Mouse (Mus musculus) myocyte (in vitro differentiated cells): ENCODE data around the gene Nanos2.

ENCODE experiments used
- CEBPB ChIP-seq: IDR thresholded peaks from 2 replicates; pipeline ENCODE4 v1.6.1; 2011; ENCODE audit warnings: mild to moderate bottlenecking, moderate library complexity; ENCODE audit not compliant: poor library complexity, insufficient read depth, severe bottlenecking
- MAX ChIP-seq: IDR thresholded peaks from one replicate; pipeline ENCODE4 v1.6.1; 2011; ENCODE audit warnings: low read depth, mild to moderate bottlenecking, control low read depth
- MYOD1 ChIP-seq, 3 experiments: IDR thresholded peaks; one replicate each; pipeline ENCODE4 v1.6.1; 2011; ENCODE audit warnings: control low read depth in 2 of 3, low read depth in 2 of 3, mild to moderate bottlenecking in 2 of 3, moderate library complexity in 1 of 3; ENCODE audit not compliant: insufficient read length in 2 of 3, control insufficient read depth in 1 of 3
- POLR2A ChIP-seq: IDR thresholded peaks from one replicate; pipeline ENCODE4 v1.6.1; 2011; ENCODE audit warnings: low read depth, mild to moderate bottlenecking, control low read depth, moderate library complexity; ENCODE audit not compliant: insufficient read length
- POLR2AphosphoS2 ChIP-seq: IDR thresholded peaks from one replicate; pipeline ENCODE4 v1.6.1; 2011; ENCODE audit warnings: low read depth, control low read depth; ENCODE audit not compliant: insufficient read length
- REST ChIP-seq: IDR thresholded peaks from one replicate; pipeline ENCODE4 v1.6.1; 2011; ENCODE audit warnings: mild to moderate bottlenecking, control low read depth, moderate library complexity; ENCODE audit not compliant: insufficient read depth, insufficient read length
- TCF12 ChIP-seq: IDR thresholded peaks from one replicate; pipeline ENCODE4 v1.6.1; 2011; ENCODE audit warnings: mild to moderate bottlenecking, control low read depth; ENCODE audit not compliant: poor library complexity, insufficient read depth, severe bottlenecking
- USF1 ChIP-seq: IDR thresholded peaks from one replicate; pipeline ENCODE4 v1.6.1; 2011; ENCODE audit warnings: low read depth, mild to moderate bottlenecking, control low read depth, moderate library complexity

GRCm38 (mm10) chr7:19012025-19012621 lies 24.9 kb downstream of the Nanos2 start:
- no peak for TF ChIP-seq POLR2A
- TF ChIP-seq USF1 = no peak
- no peak for TF ChIP-seq MAX
- no peak for TF ChIP-seq REST
- no peak for TF ChIP-seq MYOD1 (IDR thresholded peaks at IDR 0.05; ENCODE audit: control insufficient read depth in 1 of 3, insufficient read length in 2 of 3, low read depth in 2 of 3)
- no peak for TF ChIP-seq POLR2AphosphoS2
- no peak for TF ChIP-seq TCF12
- TF ChIP-seq CEBPB = no peak
